Mouse (Mus musculus): Measurements from ENCODE around the gene Ccdc141.

DNA sequence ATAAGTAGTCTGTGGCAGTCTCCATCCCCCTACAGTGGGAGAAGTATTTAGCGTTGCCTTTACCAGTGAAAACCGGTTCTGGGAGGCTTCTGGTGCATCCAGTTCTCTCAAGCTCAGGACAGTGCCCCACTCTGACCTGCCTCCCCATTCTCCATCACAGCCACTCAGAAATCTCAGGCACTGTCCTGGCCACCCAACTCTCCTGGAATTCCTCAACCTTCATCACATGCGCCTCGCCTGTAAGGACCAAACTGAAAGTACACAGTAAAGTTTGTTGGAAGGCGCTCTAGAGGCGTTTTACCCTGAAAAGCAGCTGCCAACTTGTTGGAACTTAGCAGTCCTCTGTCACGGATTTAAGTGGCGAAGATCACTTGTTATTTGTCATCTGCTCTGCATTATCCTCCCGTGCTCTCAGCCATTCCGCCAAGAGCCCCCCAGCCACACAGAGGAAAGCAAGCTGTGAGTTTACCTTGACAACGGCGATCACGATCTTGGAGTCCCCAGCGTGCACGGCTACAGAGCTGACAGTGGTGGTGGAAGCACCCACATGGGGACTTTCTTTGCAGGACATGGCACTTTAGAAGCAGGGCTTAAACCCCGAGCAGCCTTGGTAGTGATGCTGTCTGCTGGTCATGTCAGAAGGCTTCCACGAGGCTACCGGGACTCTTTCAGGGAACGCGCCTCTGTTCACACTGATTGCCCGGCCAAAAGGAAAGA, 362 bp downstream of the Ccdc141 start:
- no peak for TF ChIP-seq CTCF (IDR thresholded peaks at IDR 0.05)
- no peak; the same call in 1 of the 2 replicates for TF ChIP-seq EP300 (IDR thresholded peaks at IDR 0.05)
